Mouse (Mus musculus) thymus, postnatal 14 days (tissue): ENCODE data around the gene Dusp12.

Experiments used
- DNase-seq: peaks from one replicate; pipeline ENCODE4 v3.0.0; 2021

Dusp12 gene

GRCm38 (mm10) chr1:170858872-170859271 is 26.5 kb downstream of the Dusp12 start:
- no peak for DNase-seq

GRCm38 (mm10) chr1:170857369-170857768 is 28.0 kb downstream of the Dusp12 start:
- no peak for DNase-seq

- DNase-seq, result no peak
These were observed 30.1 kb downstream of the Dusp12 start for GRCm38 (mm10) chr1:170855056-170855760.

GRCm38 (mm10) chr1:170853604-170854003 is 31.7 kb downstream of the Dusp12 start:
- no peak for DNase-seq

- no peak for DNase-seq
These were observed 34.4 kb downstream of the Dusp12 start for GRCm38 (mm10) chr1:170850637-170851624.

- no peak for DNase-seq
These were observed 35.3 kb downstream of the Dusp12 start for GRCm38 (mm10) chr1:170850007-170850406.

- DNase-seq, result no peak
These were observed 39.7 kb downstream of the Dusp12 start for GRCm38 (mm10) chr1:170845448-170846307.

- peak; percentile 29 for DNase-seq
These were observed 41.0 kb downstream of the Dusp12 start for GRCm38 (mm10) chr1:170844380-170844779.

GRCm38 (mm10) chr1:170839685-170840084 is 45.7 kb downstream of the Dusp12 start:
- no peak for DNase-seq

- DNase-seq, result peak; percentile 16
These were observed 50.6 kb downstream of the Dusp12 start for GRCm38 (mm10) chr1:170834756-170835155.

- no peak for DNase-seq
These were observed 55.6 kb downstream of the Dusp12 start for GRCm38 (mm10) chr1:170829781-170830180.

- DNase-seq, result no peak
These were observed 56.0 kb downstream of the Dusp12 start for GRCm38 (mm10) chr1:170829344-170829743.
